Mouse (Mus musculus): ENCODE results near the gene Egln2.

GRCm38 (mm10) chr7:27132588-27132987, 34.0 kb downstream of the Egln2 start:
- no peak for TF ChIP-seq POLR2A (IDR thresholded peaks at IDR 0.05; ENCODE audit: insufficient read length, low read depth)
- no peak for TF ChIP-seq E2F4 (IDR thresholded peaks at IDR 0.05; ENCODE audit: insufficient read depth)
- no peak for TF ChIP-seq SRF (IDR thresholded peaks at IDR 0.05; ENCODE audit: control insufficient read depth, insufficient read length, low read depth)
- no peak for TF ChIP-seq POLR2AphosphoS2 (IDR thresholded peaks at IDR 0.05; ENCODE audit: insufficient read length, low read depth)
